Mouse (Mus musculus) liver, embryonic 14.5 days (tissue): ENCODE data around the gene Rnf135.

Experiments
- CTCF ChIP-seq: IDR thresholded peaks from 2 replicates; pipeline ENCODE4 v1.5.1; 2016; ENCODE audit warnings: antibody characterized with exemption, low read depth, control low read depth
- EP300 ChIP-seq: IDR thresholded peaks from 2 replicates; pipeline ENCODE4 v1.6.1; 2016; ENCODE audit warnings: antibody characterized with exemption, low read depth

GRCm38 (mm10) chr11:80148313-80148712, 35.3 kb upstream of the Rnf135 start:
- no peak for TF ChIP-seq CTCF
- no peak for TF ChIP-seq EP300
